Mouse (Mus musculus) embryonic stem cell, embryonic (primary cell): Measurements from ENCODE around the gene Serinc5.

Experiments
- CTCF ChIA-PET, 4 experiments: fragments of 300-600 bp in 2 of 4; fragments of 350-600 bp in 2 of 4; sonication (Branson Sonifier 250); formaldehyde crosslinking; loops; one replicate each; lab custom pipeline; 2022; ENCODE audit warnings: inconsistent platforms in 2 of 4; lab: Charles Lee
- POLR2A ChIA-PET, 4 experiments: fragments of 300-600 bp in 2 of 4; fragments of 350-600 bp in 2 of 4; sonication (Branson Sonifier 250); formaldehyde crosslinking; loops; one replicate each; lab custom pipeline; 2022; ENCODE audit warnings: antibody characterized with exemption in 4 of 4, inconsistent platforms in 1 of 4; lab: Charles Lee

Gene Serinc5

GRCm38 (mm10) chr13:92644199-92644598 lies 33.3 kb downstream of the Serinc5 start:
- ChIA-PET CTCF (no interaction called here), POLR2A (no interaction called here)

GRCm38 (mm10) chr13:92644753-92645152 lies 33.9 kb downstream of the Serinc5 start:
- ChIA-PET POLR2A (no interaction called here), CTCF (no interaction called here)

- ChIA-PET CTCF (no interaction called here), POLR2A (no interaction called here)
Measured at GRCm38 (mm10) chr13:92647695-92648094, 36.8 kb downstream of the Serinc5 start.

- ChIA-PET CTCF (no interaction called here), POLR2A (no interaction called here)
Measured at GRCm38 (mm10) chr13:92649111-92649510, 38.2 kb downstream of the Serinc5 start.

GRCm38 (mm10) chr13:92650956-92651355 lies 40.1 kb downstream of the Serinc5 start:
- CTCF ChIA-PET: interaction anchor here in 1 of 4 experiments (0.6 kb wide), 2 partner anchors 36 to 106 kb away, joined by 3 to 5 read pairs; no protein-coding TSS in a partner anchor

GRCm38 (mm10) chr13:92652498-92652897 lies 41.6 kb downstream of the Serinc5 start:
- ChIA-PET CTCF (no interaction called here), POLR2A (interaction anchor here in 1 of 4 experiments (0.9 kb wide), 1 partner anchor 13 kb away, joined by 3 read pairs; no protein-coding TSS in a partner anchor)

More at GRCm38 (mm10) chr13:92650956-92651355, 40.1 kb downstream of the Serinc5 start:
- POLR2A ChIA-PET: no interaction called here

GRCm38 (mm10) chr13:92653283-92653682 lies 42.4 kb downstream of the Serinc5 start:
- POLR2A ChIA-PET: interaction anchor here in 2 of 4 experiments (0.6 to 0.9 kb wide), 3 partner anchors 14 to 25 kb away, joined by 3 read pairs; no protein-coding TSS in a partner anchor
- CTCF ChIA-PET: no interaction called here

GRCm38 (mm10) chr13:92656815-92657513 lies 46.1 kb downstream of the Serinc5 start:
- CTCF ChIA-PET: no interaction called here
- POLR2A ChIA-PET: no interaction called here

GRCm38 (mm10) chr13:92659611-92660010 lies 48.7 kb downstream of the Serinc5 start:
- ChIA-PET CTCF (no interaction called here), POLR2A (interaction anchor here in 2 of 4 experiments (1.0 to 1.1 kb wide), 2 partner anchors 31 to 49 kb away, joined by 3 read pairs; partner anchors contain the start of gene Serinc5 (in 1 of the 2))

GRCm38 (mm10) chr13:92662555-92663286 lies 51.8 kb downstream of the Serinc5 start:
- ChIA-PET CTCF (interaction anchor here in 1 of 4 experiments (0.6 to 0.7 kb wide), 2 partner anchors 291 to 338 kb away, joined by 5 read pairs; no protein-coding TSS in a partner anchor), POLR2A (interaction anchor here in 1 of 4 experiments (0.6 kb wide), 1 partner anchor 264 kb away, joined by 5 read pairs; no protein-coding TSS in a partner anchor)

GRCm38 (mm10) chr13:92665008-92665407 lies 54.1 kb downstream of the Serinc5 start:
- ChIA-PET POLR2A (interaction anchor here in 1 of 4 experiments (1.4 kb wide), 1 partner anchor 134 kb away, joined by 3 read pairs; the partner anchor contains the start of gene Zfyve16), CTCF (no interaction called here)

- ChIA-PET POLR2A (no interaction called here), CTCF (no interaction called here)
Measured at GRCm38 (mm10) chr13:92668214-92668985, 57.5 kb downstream of the Serinc5 start.

GRCm38 (mm10) chr13:92671727-92672126 lies 60.8 kb downstream of the Serinc5 start:
- CTCF ChIA-PET: no interaction called here
- POLR2A ChIA-PET: no interaction called here

GRCm38 (mm10) chr13:92674676-92675075 lies 63.8 kb downstream of the Serinc5 start:
- ChIA-PET CTCF (interaction anchor here in 2 of 4 experiments (0.5 to 0.6 kb wide), 2 partner anchors 79 to 793 kb away, joined by 3 to 5 read pairs; no protein-coding TSS in a partner anchor), POLR2A (no interaction called here)

- POLR2A ChIA-PET: no interaction called here
Measured at GRCm38 (mm10) chr13:92675308-92675707, 64.4 kb downstream of the Serinc5 start.

GRCm38 (mm10) chr13:92675897-92676584 lies 65.2 kb downstream of the Serinc5 start:
- ChIA-PET CTCF (interaction anchor here in 1 of 4 experiments (1.1 kb wide), 1 partner anchor 57 kb away, joined by 3 read pairs; no protein-coding TSS in a partner anchor), POLR2A (no interaction called here)

More at GRCm38 (mm10) chr13:92675308-92675707, 64.4 kb downstream of the Serinc5 start:
- CTCF ChIA-PET: interaction anchor here in 1 of 4 experiments (0.6 kb wide), 1 partner anchor 79 kb away, joined by 3 read pairs; no protein-coding TSS in a partner anchor

- CTCF ChIA-PET: no interaction called here
- POLR2A ChIA-PET: no interaction called here
Measured at GRCm38 (mm10) chr13:92677656-92678055, 66.8 kb downstream of the Serinc5 start.

- CTCF ChIA-PET: no interaction called here
- POLR2A ChIA-PET: no interaction called here
Measured at GRCm38 (mm10) chr13:92679661-92680060, 68.8 kb downstream of the Serinc5 start.
